Mouse (Mus musculus) cerebellum, postnatal 10 days (tissue): Measurements from ENCODE around the gene Dspp.

Experiments
- DNase-seq, 2 experiments: peaks; one replicate each; pipeline ENCODE4 v3.0.0; 2021; ENCODE audit warnings: mixed read lengths in 2 of 2

Gene Dspp

DNA sequence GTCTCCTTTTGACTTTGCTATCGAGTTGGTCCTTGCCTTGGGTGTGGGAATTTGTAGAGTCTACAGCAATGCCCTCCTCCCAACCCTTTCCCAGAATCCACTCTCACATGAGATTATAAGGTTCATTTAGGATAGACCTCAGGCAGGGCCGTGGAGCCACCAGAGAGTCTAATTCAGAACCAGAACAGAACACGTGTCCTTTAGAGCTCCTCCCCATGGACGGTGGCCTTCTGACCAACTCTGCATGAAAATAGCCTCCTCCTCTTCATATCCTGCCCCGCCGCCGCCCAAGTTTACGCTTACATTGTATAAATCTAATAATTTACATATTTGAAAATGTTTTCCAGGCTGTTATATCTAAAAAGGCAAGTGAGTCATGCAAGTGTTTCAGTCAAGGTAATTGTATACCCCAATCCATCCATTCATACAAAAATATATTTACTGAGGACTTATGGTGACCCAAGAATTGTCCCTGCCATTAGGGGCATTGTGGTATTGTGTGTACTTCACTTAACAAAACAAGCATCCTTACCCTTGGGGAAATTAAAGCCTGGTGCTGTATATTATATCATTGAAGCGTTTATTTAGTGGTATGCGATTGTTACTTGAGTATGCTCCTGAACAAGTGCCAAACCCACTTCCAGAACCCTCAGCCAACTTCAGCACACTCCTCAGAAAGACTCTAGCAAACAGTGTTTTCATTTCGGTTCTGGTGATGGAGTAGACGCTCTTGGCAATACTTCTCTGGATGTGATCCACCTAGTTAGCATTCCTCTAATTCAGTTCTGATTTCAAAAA is 30.8 kb downstream of the Dspp start:
- DNase-seq = no peak

- DNase-seq = no peak
Observed at GRCm38 (mm10) chr5:104202351-104202750, 31.8 kb downstream of the Dspp start, which contains the start of gene Dmp1. Gene Dmp1, plus strand, starts transcription at chr5:104202613.

DNA sequence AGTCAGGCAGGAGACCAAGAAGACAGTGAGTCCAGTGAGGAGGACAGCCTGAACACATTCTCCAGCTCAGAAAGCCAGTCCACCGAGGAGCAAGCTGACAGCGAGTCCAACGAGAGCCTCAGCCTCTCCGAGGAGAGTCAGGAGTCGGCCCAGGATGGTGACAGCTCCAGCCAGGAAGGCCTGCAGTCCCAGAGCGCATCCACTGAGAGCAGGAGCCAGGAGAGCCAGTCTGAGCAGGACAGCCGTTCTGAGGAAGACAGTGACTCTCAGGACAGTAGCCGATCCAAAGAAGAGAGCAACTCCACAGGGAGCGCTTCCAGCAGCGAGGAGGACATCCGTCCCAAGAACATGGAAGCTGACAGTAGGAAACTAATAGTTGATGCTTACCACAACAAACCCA is 42.0 kb downstream of the Dspp start:
- no peak for DNase-seq

DNA sequence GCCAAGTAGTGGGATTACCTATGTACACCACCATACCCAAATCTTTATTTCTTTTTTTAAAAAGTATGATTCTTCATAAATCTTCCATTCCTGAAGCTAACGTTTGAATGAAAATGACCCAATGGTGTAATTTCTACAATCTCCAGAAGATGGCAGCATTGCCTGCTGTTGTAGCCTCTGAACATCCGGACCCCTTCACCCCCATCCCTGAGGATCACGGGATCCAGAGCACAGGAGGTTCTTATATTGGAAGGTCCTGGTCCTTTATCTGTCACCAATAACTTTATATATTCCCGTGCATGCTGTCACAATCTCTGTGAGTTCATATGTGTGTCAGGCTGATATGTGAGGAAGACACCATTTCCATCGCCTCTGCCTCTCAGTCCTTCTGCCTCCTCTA is 48.4 kb downstream of the Dspp start:
- DNase-seq = peak; percentile 59 to 76

DNA sequence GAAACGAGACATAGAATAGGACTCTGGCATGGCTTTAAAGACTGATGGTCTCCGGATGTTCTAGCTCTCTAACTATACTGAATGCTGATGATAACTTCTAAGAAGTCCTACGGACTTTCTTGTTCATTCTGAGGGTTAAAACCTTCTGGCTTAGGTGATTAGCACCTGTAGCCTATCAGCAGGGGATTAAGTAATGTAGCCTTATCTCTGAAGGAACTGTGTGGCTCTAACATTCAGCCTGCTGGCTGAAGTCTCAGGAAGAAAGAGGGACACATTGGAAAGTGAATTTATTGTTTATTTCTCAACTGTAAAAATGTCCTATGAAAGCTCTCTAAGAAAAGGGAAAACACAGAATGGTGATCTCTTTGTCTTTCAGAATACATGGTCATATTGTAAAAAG is 53.8 kb downstream of the Dspp start:
- no peak for DNase-seq

DNA sequence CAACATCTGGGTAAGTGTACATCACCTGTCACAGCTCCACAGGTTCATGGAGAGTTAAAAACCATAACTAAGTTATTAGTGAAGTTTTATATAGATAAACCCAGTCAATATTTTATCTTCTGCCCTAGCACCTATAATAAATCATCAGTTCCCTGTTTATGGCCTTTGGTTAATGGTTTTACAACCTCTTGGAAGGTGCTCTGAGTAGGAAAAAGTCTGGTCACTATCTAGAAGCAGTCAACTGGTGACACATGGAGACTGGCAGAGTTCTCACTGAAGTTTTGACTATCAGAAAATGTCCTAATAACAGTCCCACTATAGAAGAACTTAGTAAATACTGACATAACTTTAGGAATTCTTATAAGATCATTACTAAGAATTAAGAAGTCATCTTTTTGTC is 54.2 kb downstream of the Dspp start:
- no peak for DNase-seq

GRCm38 (mm10) chr5:104228497-104228896 is 58.0 kb downstream of the Dspp start:
- no peak for DNase-seq
